Mouse (Mus musculus) stomach, postnatal 0 days (tissue): ENCODE results near the gene Mvd. TPM values are rescaled to one million over a fixed set of nuclear protein-coding genes. Genes with fewer than 3 reads are reported as not detected.

Experiments used
- ATAC-seq: fragments of 200-750 bp; cut with Nextera tagmentation; 2 replicates; pipeline ENCODE4 v1.8.0; 2017; ENCODE audit not compliant: low FRiP score, low TSS enrichment
- DNase-seq: peaks from one replicate; pipeline ENCODE4 v3.0.0-alpha.2; 2016; ENCODE audit warnings: low spot score
- H3K27ac ChIP-seq: fragments of 300-500 bp; sonication (generic); replicated peaks from 2 replicates; pipeline ENCODE4 v1.5.1; 2014; ENCODE audit warnings: mild to moderate bottlenecking, control low read depth
- H3K27me3 ChIP-seq: fragments of 300-500 bp; sonication (generic); 2 replicates; pipeline ENCODE4 v1.6.1; 2014; ENCODE audit warnings: low read length; ENCODE audit not compliant: control insufficient read depth, insufficient read depth
- H3K36me3 ChIP-seq: fragments of 300-500 bp; sonication (generic); 2 replicates; pipeline ENCODE4 v1.6.1; 2014; ENCODE audit warnings: low read length, mixed read lengths; ENCODE audit not compliant: control insufficient read depth, insufficient read depth
- H3K4me1 ChIP-seq: fragments of 300-500 bp; sonication (generic); replicated peaks from 2 replicates; pipeline ENCODE4 v1.6.1; 2014; ENCODE audit warnings: antibody characterized with exemption; ENCODE audit not compliant: control insufficient read depth, insufficient read depth
- H3K4me2 ChIP-seq: fragments of 300-500 bp; sonication (generic); replicated peaks from 2 replicates; pipeline ENCODE4 v1.6.1; 2014; ENCODE audit warnings: low read depth, mild to moderate bottlenecking, control low read depth, moderate library complexity
- H3K4me3 ChIP-seq: fragments of 300-500 bp; sonication (generic); 2 replicates; pipeline ENCODE4 v1.5.1; 2014; ENCODE audit warnings: low read depth, low read length, control low read depth
- H3K9ac ChIP-seq: fragments of 300-500 bp; sonication (generic); 2 replicates; pipeline ENCODE4 v1.6.1; 2014; ENCODE audit warnings: mild to moderate bottlenecking, low read length, control low read depth, mixed read lengths
- H3K9me3 ChIP-seq: fragments of 300-500 bp; sonication (generic); 2 replicates; pipeline ENCODE4 v1.6.1; 2016; ENCODE audit warnings: low read length; ENCODE audit not compliant: control insufficient read depth
- CTCF ChIP-seq: IDR thresholded peaks from 2 replicates; pipeline ENCODE4 v1.5.1; 2016; ENCODE audit warnings: antibody characterized with exemption, low read depth, mild to moderate bottlenecking, moderate library complexity
- EP300 ChIP-seq: optimal IDR thresholded peaks from 2 replicates; pipeline ENCODE3; 2016; ENCODE audit warnings: antibody characterized with exemption
- WGBS: fragments of 180-500 bp; shearing (Covaris S2); extraction: QIAGEN DNeasy Blood & Tissue Kit; methylation state at CpG from one replicate; pipeline ENCODE4 v1.1.7; 2014; 5-methylcytosine and 5-hydroxymethylcytosine counted together
- polyA plus RNA-seq: library from polyadenylated mRNA; unstranded; fragments of >200 nt; fragmentation: Nextera tagmentation; extraction: Ambion mirVana; gene quantifications from 2 replicates; pipeline ENCODE4 v1.2.1, GENCODE M21; 2015

Gene Mvd
- polyA plus RNA-seq, 1 experiment from 2014 or later, result 34.6 TPM

DNA sequence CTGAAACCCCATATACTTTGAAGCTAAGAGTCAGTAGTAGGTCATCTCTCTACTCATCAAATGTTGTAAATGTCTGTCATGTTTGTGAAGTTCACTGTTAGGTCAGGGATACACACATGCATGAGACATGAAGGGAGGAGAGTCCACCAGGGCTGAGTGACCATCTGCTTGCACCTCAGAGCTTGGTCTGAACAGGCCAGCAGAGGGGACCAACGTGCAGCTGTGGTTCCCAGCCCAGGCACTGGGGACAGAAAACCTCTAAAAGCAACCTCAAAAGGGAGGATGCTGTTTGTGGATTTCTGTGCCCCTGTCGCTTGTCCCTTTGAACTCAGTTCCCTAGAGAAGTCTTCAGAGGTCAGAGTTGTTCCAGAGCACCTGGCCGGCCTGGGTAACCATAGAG, 2.0 kb upstream of the Mvd start:
- TF ChIP-seq CTCF, result peak; percentile 59
- no peak for TF ChIP-seq EP300
- Histone ChIP-seq H3K4me3 (no peak overlapping the region), H3K27me3 (no peaks in the 10 kb centered on the region), H3K4me2 (no peak overlapping the region), H3K27ac (no peak overlapping the region), H3K9ac (no peak overlapping the region; the same call in 1 of the 2 replicates), H3K4me1 (no peaks in the 10 kb centered on the region), H3K9me3 (no peaks in the 10 kb centered on the region), H3K36me3 (no peaks in the 10 kb centered on the region)
- WGBS, result 56% methylated on average over 3 of the region's 3 CpGs
- no peak for DNase-seq
- no peak for ATAC-seq

DNA sequence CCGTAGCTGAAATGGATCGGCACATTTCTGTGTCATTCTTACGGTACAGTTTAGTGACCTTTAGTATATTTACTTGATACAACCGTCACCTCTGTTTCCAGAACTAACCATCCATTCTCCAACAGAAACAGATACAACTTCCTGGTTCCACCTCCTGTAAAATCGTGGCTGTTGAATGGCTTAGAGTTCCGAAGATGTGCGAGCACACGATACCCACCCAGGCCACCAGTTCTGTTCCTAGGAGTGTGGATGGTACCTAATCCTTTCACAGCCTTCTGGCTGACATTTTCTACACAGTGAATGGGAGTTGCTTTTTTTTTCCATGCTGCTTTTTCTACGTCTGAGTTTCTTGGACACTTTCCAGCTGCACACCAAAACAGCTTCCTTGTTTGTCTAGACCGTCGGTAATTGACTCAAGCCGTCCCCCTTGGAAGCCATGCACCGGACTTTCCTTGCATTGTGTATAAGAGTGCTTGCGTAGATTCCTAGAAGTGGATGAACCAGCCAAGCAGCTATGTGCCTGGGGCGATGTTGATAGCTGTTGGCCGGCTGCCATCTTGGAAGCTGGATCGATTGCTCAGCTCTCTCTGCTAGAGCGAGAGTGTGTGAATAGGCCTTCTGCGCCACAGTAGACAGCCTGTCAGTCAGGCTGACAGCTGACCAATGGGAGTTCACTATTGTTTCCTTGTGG, 981 bp upstream of the Mvd start:
- Histone ChIP-seq H3K4me1 (no peaks in the 10 kb centered on the region), H3K9ac (peak overlapping the region; percentile 75), H3K36me3 (no peaks in the 10 kb centered on the region), H3K4me3 (peak overlapping the region; percentile 61), H3K4me2 (peak overlapping the region; percentile 65), H3K9me3 (no peaks in the 10 kb centered on the region), H3K27ac (peak overlapping the region; percentile 97), H3K27me3 (no peaks in the 10 kb centered on the region)
- DNase-seq (peak; percentile 95), ATAC-seq (peak; percentile 77)
- WGBS, result 1% methylated on average over 19 of the region's 19 CpGs
- TF ChIP-seq CTCF (no peak), EP300 (peak; percentile 83)

DNA sequence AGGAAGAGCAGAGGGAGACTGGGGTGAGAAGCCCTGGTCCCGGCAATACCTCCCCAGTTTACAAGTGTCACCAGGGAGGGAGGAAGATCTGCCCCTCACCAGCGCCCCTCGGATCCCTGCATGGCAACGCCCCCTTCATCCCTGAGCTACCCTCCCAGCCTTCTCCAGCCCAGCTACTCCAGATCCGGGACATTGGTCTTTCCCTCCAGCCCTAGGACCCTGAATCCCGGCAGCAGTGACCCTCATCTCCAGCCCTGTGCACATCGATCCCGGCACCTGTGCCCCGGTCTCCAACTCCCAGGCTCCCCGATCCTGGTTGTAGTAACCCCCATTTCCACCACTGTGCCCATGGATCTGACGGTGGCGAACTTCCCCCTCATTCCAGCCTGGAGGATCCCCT, 441 bp downstream of the Mvd start:
- 0% methylated on average over 12 of the region's 12 CpGs for WGBS
- no peak for DNase-seq
- H3K27ac ChIP-seq, result peak overlapping the region; percentile 67
- ATAC-seq, result no peak
- no peak for TF ChIP-seq EP300
- no peak for TF ChIP-seq CTCF
- no peaks in the 10 kb centered on the region for H3K9me3 ChIP-seq
- H3K36me3 ChIP-seq, result no peaks in the 10 kb centered on the region
- peak overlapping the region; percentile 75 for H3K9ac ChIP-seq
- peak overlapping the region; percentile 99 for H3K4me2 ChIP-seq
- H3K4me1 ChIP-seq, result no peaks in the 10 kb centered on the region
- no peaks in the 10 kb centered on the region for H3K27me3 ChIP-seq
- peak overlapping the region; percentile 61 for H3K4me3 ChIP-seq

- peak overlapping the region; percentile 61 for H3K4me3 ChIP-seq
- no peaks in the 10 kb centered on the region for H3K4me1 ChIP-seq
- peak overlapping the region; percentile 99 for H3K4me2 ChIP-seq
- peak overlapping the region; percentile 75; the same call in 1 of the 2 replicates for H3K9ac ChIP-seq
- DNase-seq (no peak), ATAC-seq (no peak)
- 19% methylated on average over 7 of the region's 7 CpGs for WGBS
- H3K36me3 ChIP-seq, result no peaks in the 10 kb centered on the region
- no peak for TF ChIP-seq EP300
- TF ChIP-seq CTCF, result no peak
- H3K27me3 ChIP-seq, result no peaks in the 10 kb centered on the region
- H3K27ac ChIP-seq, result no peak overlapping the region
- H3K9me3 ChIP-seq, result no peaks in the 10 kb centered on the region
Measured at GRCm38 (mm10) chr8:122442356-122442755, 866 bp downstream of the Mvd start.

GRCm38 (mm10) chr8:122441326-122441725, 1.9 kb downstream of the Mvd start:
- H3K4me1 ChIP-seq, result no peaks in the 10 kb centered on the region
- 75% methylated on average over 1 of the region's 1 CpGs for WGBS
- TF ChIP-seq CTCF (no peak), EP300 (no peak)

GRCm38 (mm10) chr8:122439336-122439735, 3.9 kb downstream of the Mvd start:
- Histone ChIP-seq H3K4me3 (no peak overlapping the region), H3K27ac (no peak overlapping the region), H3K4me2 (no peak overlapping the region), H3K9ac (no peak overlapping the region), H3K36me3 (peaks cover 12% of the 10 kb centered on the region; the same call in 1 of the 2 replicates), H3K27me3 (no peaks in the 10 kb centered on the region), H3K4me1 (no peaks in the 10 kb centered on the region), H3K9me3 (no peaks in the 10 kb centered on the region)
- TF ChIP-seq CTCF (no peak), EP300 (no peak)
- WGBS, result 92% methylated on average over 16 of the region's 16 CpGs
- DNase-seq (no peak), ATAC-seq (no peak)

More at GRCm38 (mm10) chr8:122441326-122441725, 1.9 kb downstream of the Mvd start:
- ATAC-seq, result no peak
- no peaks in the 10 kb centered on the region for H3K27me3 ChIP-seq
- H3K4me3 ChIP-seq, result no peak overlapping the region
- H3K9ac ChIP-seq, result no peak overlapping the region
- H3K27ac ChIP-seq, result no peak overlapping the region
- H3K36me3 ChIP-seq, result 0 out of 2 replicates have a peak, but pooled peaks cover 5% of the 10 kb centered on the region
- no peaks in the 10 kb centered on the region for H3K9me3 ChIP-seq
- no peak for DNase-seq
- H3K4me2 ChIP-seq, result no peak overlapping the region
